Mouse (Mus musculus): ENCODE measurements around the gene Gab2.

GRCm38 (mm10) chr7:97164261-97164660 lies 82.9 kb downstream of the Gab2 start:
- TF ChIP-seq POLR2A (IDR thresholded peaks at IDR 0.05; ENCODE audit: borderline replicate concordance, extremely low read depth, insufficient read depth, insufficient read length, poor library complexity, severe bottlenecking), result no peak
- TF ChIP-seq CTCF (IDR thresholded peaks at IDR 0.05; ENCODE audit: borderline replicate concordance, extremely low read depth, insufficient read depth, insufficient read length), result no peak
